8 mouse cellular contexts compared by ENCODE assay signal in genomic region chr8:37063764-37064331, GRCm38 (mm10).
DNase-seq lines count a peak whose midpoint lies in the region; ATAC-seq and TF ChIP-seq lines count a peak whose summit lies in the region.

No protein-coding gene starts in this region.

- DNase-seq in heart, adult 8-10 months (ENCODE audit: low spot score), result peak; percentile 79
- peak; percentile 65 to 84 for DNase-seq in cerebellum, postnatal 25 days
- DNase-seq in gastrocnemius, adult 8-10 months (ENCODE audit: low spot score in 2 of 2), result peak; percentile 25 to 46
- peak; percentile 77 to 80 for DNase-seq in left cerebral cortex, postnatal 10 days (ENCODE audit: extremely low spot score in 1 of 2, low spot score in 2 of 2)
- DNase-seq in spleen, postnatal 4 days (ENCODE audit: low spot score in 2 of 2), result peak; percentile 27 to 77

- ATAC-seq in heart, embryonic 11.5 days (replicated peaks; ENCODE audit: insufficient number of reproducible peaks, low FRiP score, low TSS enrichment), result no peak
- ATAC-seq in intestine, postnatal 0 days, result no peak
- peak; percentile 83 for ATAC-seq in midbrain, embryonic 13.5 days

- no peaks in the 10 kb centered on the region for H3K4me1 ChIP-seq in heart, embryonic 11.5 days (ENCODE audit: control insufficient read depth, insufficient read depth, low read length)
- H3K4me1 ChIP-seq in intestine, postnatal 0 days (replicated peaks; ENCODE audit: control insufficient read depth, insufficient read depth, low read length), result no peaks in the 10 kb centered on the region
- H3K4me1 ChIP-seq in midbrain, embryonic 13.5 days (replicated peaks), result no peaks in the 10 kb centered on the region

- no peaks in the 10 kb centered on the region for H3K9me3 ChIP-seq in heart, embryonic 11.5 days (replicated peaks; ENCODE audit: control insufficient read depth, low read length)
- no peaks in the 10 kb centered on the region for H3K9me3 ChIP-seq in intestine, postnatal 0 days (ENCODE audit: control insufficient read depth)
- H3K9me3 ChIP-seq in midbrain, embryonic 13.5 days, result no peaks in the 10 kb centered on the region

- intact Hi-C loops in left cerebral cortex, postnatal 10 days (cut with DNase I), result loop anchor here (5.0 to 10.0 kb wide), 4 partner anchors 232 to 702 kb away; no protein-coding TSS in a partner anchor

- H3K4me2 ChIP-seq in heart, embryonic 11.5 days, result no peak overlapping the region
- H3K4me2 ChIP-seq in intestine, postnatal 0 days (replicated peaks; ENCODE audit: low read depth), result no peak overlapping the region
- no peak overlapping the region for H3K4me2 ChIP-seq in midbrain, embryonic 13.5 days (replicated peaks)

- no peaks in the 10 kb centered on the region for H3K36me3 ChIP-seq in heart, embryonic 11.5 days (ENCODE audit: control insufficient read depth, insufficient read depth, low read length)
- H3K36me3 ChIP-seq in intestine, postnatal 0 days (ENCODE audit: control insufficient read depth, insufficient read depth), result no peaks in the 10 kb centered on the region
- no peaks in the 10 kb centered on the region for H3K36me3 ChIP-seq in midbrain, embryonic 13.5 days

- peak; percentile 92 for TF ChIP-seq CTCF in intestine, postnatal 0 days (IDR thresholded peaks at IDR 0.05; ENCODE audit: low read depth)

- 17% methylated on average over 12 of the region's 12 CpGs for WGBS in heart, embryonic 11.5 days (ENCODE audit: insufficient replicate concordance)
- WGBS in intestine, postnatal 0 days, result 18% methylated on average over 12 of the region's 12 CpGs
- 23% methylated on average over 12 of the region's 12 CpGs for WGBS in midbrain, embryonic 13.5 days

- H3K27me3 ChIP-seq in heart, embryonic 11.5 days (ENCODE audit: control insufficient read depth, insufficient read depth, low read length), result no peaks in the 10 kb centered on the region
- no peaks in the 10 kb centered on the region for H3K27me3 ChIP-seq in intestine, postnatal 0 days (replicated peaks; ENCODE audit: control insufficient read depth, insufficient read depth, low read length)
- H3K27me3 ChIP-seq in midbrain, embryonic 13.5 days, result no peaks in the 10 kb centered on the region

- H3K9ac ChIP-seq in heart, embryonic 11.5 days (ENCODE audit: low read depth, low read length), result no peak overlapping the region
- H3K9ac ChIP-seq in intestine, postnatal 0 days (ENCODE audit: low read depth, low read length), result no peak overlapping the region
- no peak overlapping the region for H3K9ac ChIP-seq in midbrain, embryonic 13.5 days (replicated peaks)

- H3K4me3 ChIP-seq in heart, embryonic 11.5 days (ENCODE audit: low read depth, low read length), result no peak overlapping the region
- H3K4me3 ChIP-seq in intestine, postnatal 0 days (ENCODE audit: low read depth, low read length), result no peak overlapping the region
- H3K4me3 ChIP-seq in midbrain, embryonic 13.5 days (replicated peaks), result no peak overlapping the region

- H3K27ac ChIP-seq in heart, embryonic 11.5 days (ENCODE audit: low read depth, low read length), result no peak overlapping the region
- H3K27ac ChIP-seq in intestine, postnatal 0 days (ENCODE audit: low read depth, low read length), result no peak overlapping the region
- no peak overlapping the region for H3K27ac ChIP-seq in midbrain, embryonic 13.5 days
